Mouse (Mus musculus) cerebellum, adult (tissue): ENCODE results near the gene Mfap1a.
"Not testable (repeated sequence)": the region's sequence is repeated elsewhere in the genome, so short reads cannot be mapped to it uniquely, and the experiment has no call there.

Experiments used
- ATAC-seq: cut with Nextera tagmentation; 2 replicates; pipeline ENCODE4 v1.9.2; 2017; ENCODE audit warnings: mild to moderate bottlenecking, moderate library complexity, mixed read lengths; ENCODE audit not compliant: insufficient number of reproducible peaks, low FRiP score, low TSS enrichment

Gene Mfap1a

GRCm38 (mm10) chr2:121477491-121478266, 28.8 kb downstream of the Mfap1a start:
- ATAC-seq = no peak

- not testable (repeated sequence) for ATAC-seq
Observed at GRCm38 (mm10) chr2:121475306-121475705, 31.2 kb downstream of the Mfap1a start.

- no peak for ATAC-seq
Observed at GRCm38 (mm10) chr2:121474180-121474535, 32.3 kb downstream of the Mfap1a start.

GRCm38 (mm10) chr2:121473301-121474179, 32.9 kb downstream of the Mfap1a start, which contains the start of gene Mfap1b:
Gene Mfap1b (minus strand): TSS chr2:121474067.
- peak; percentile 93 for ATAC-seq

- not testable (repeated sequence) for ATAC-seq
Observed at GRCm38 (mm10) chr2:121472783-121473182, 33.7 kb downstream of the Mfap1a start.

GRCm38 (mm10) chr2:121468982-121469381, 37.5 kb downstream of the Mfap1a start:
- ATAC-seq = not testable (repeated sequence)

- no peak for ATAC-seq
Observed at GRCm38 (mm10) chr2:121460071-121460470, 46.4 kb downstream of the Mfap1a start.

GRCm38 (mm10) chr2:121456692-121457642, 49.5 kb downstream of the Mfap1a start, which contains the start of gene Serinc4:
Gene Serinc4 (minus strand): TSS chr2:121456781.
- peak; percentile 88 for ATAC-seq

- no peak for ATAC-seq
Observed at GRCm38 (mm10) chr2:121455534-121455933, 50.9 kb downstream of the Mfap1a start.

GRCm38 (mm10) chr2:121453917-121454316, 52.5 kb downstream of the Mfap1a start:
- ATAC-seq = no peak

- no peak for ATAC-seq
Observed at GRCm38 (mm10) chr2:121452990-121453389, 53.5 kb downstream of the Mfap1a start, which contains the start of gene Hypk. Gene Hypk (plus strand): TSS chr2:121453290.

GRCm38 (mm10) chr2:121452361-121452760, 54.1 kb downstream of the Mfap1a start:
- ATAC-seq = no peak

- ATAC-seq = no peak
Observed at GRCm38 (mm10) chr2:121450093-121450492, 56.4 kb downstream of the Mfap1a start.

GRCm38 (mm10) chr2:121449545-121450011, 56.9 kb downstream of the Mfap1a start:
- ATAC-seq = 0 out of 2 replicates have a peak, but pooled peaks have one; percentile 3

GRCm38 (mm10) chr2:121448739-121449535, 57.5 kb downstream of the Mfap1a start, which contains the start of gene Serf2:
Gene Serf2 (plus strand): TSS chr2:121449195.
- peak; percentile 95 for ATAC-seq

GRCm38 (mm10) chr2:121448136-121448535, 58.3 kb downstream of the Mfap1a start:
- no peak for ATAC-seq

GRCm38 (mm10) chr2:121447006-121447405, 59.5 kb downstream of the Mfap1a start:
- no peak for ATAC-seq

- no peak for ATAC-seq
Observed at GRCm38 (mm10) chr2:121446506-121446905, 60.0 kb downstream of the Mfap1a start.

- ATAC-seq = no peak
Observed at GRCm38 (mm10) chr2:121445117-121445516, 61.3 kb downstream of the Mfap1a start.
